Mouse (Mus musculus): Measurements from ENCODE around the gene Mrpl24.

The Mrpl24 gene

DNA sequence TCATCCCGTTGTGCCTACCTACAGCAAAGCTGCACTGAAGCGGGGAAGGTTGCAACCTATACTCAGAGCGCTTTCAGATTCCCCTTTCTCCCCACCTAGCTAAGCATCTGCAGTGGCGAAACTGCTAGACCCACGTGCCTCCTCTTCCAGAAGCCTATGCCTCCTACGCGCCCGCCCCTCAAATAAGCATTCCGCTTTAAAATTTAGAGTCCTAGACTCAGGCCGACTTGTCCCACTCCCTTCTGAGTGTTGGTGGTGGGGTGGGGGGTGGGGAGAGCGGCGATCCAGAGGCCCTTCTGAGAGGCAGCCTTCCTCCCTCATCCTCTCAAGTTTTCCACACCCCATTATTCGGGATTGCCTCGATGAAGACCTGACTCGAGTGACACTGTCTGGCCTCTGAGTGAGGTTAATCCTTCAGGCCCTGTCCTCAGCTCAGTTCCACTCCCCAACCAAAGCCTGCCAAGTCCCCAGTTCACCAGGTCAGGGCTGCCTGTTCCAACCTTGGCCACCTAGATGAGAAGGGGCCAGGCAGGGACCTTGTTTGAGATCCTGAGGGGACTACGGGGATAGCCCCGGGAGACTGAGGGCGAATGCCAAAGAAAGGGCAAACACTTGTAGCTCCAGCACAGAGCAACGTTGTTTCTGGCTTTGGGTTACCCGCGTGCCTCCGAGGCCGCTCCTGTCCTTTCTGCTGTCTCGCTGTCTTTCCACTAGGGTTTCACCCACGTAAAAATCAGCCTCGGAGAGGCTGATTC lies 27.9 kb downstream of the Mrpl24 start:
- DNase-seq (ENCODE audit: low read depth, low spot score) = peak; percentile 39

DNA sequence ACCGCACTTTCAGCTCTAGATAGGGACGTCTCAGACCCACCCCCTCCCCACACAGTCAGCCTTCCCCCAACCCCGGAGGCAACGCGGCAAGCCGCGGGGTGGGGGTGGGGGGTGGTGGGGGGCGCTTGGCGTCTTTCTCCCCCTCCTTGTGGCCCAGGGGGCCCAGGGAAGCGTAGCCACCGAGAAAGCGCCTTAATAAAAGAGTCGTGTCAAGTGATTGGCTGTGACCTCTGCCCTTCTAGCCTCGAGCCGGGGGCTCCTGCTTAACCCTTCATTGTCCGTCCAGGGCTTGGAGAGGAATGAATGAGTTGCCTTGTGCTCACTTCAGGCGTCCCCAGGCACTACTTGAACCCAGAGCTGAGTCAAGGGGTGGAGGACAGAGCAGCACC lies 28.5 kb downstream of the Mrpl24 start:
- no peak for DNase-seq (ENCODE audit: low read depth, low spot score)

DNA sequence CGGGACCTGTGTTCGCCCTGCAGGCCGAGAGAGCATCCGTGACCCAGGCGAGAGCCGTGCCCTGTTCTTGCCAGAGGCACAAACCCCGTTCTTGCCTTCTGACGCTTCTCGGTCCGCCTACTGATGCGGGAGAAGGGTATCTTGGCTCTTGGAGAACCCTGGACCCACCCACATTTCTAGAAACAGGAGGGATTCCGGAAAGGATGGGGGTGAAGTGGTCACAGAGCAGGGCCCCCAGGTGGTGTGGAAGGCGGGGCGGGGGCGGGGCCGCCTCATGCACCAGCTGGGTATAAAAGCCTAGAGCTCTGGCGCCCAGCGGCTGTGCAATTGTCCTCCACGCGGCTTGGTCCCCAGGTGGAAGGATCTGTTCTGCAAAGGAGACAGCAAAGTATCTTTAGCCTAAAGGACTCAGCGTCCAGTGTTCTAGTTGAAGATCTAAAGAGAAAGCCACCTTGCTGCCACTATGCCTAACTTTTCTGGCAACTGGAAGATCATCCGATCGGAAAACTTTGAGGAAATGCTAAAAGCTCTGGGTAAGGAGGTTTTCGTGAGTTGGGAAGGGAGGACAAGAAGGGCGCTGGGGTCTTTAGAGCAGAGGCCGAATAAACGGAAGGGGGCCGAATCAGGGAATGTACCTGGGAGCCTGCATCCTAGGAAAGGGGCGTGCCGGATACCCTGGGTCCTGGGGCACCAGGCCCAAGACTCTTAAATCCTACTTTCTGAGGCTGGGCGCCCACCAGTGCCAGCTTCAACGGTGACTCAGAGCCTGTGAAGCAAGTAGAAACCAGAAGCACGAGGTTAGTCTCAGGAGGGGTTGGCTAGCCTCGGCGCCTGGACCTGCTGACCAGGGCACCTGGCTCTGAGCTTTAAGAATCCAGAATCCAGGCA lies 29.3 kb downstream of the Mrpl24 start, which contains the start of gene Crabp2:
Gene Crabp2 (plus strand): TSS at position 289 of the 888 bp plus-strand sequence.
- DNase-seq (ENCODE audit: low read depth, low spot score) = peak; percentile 35

DNA sequence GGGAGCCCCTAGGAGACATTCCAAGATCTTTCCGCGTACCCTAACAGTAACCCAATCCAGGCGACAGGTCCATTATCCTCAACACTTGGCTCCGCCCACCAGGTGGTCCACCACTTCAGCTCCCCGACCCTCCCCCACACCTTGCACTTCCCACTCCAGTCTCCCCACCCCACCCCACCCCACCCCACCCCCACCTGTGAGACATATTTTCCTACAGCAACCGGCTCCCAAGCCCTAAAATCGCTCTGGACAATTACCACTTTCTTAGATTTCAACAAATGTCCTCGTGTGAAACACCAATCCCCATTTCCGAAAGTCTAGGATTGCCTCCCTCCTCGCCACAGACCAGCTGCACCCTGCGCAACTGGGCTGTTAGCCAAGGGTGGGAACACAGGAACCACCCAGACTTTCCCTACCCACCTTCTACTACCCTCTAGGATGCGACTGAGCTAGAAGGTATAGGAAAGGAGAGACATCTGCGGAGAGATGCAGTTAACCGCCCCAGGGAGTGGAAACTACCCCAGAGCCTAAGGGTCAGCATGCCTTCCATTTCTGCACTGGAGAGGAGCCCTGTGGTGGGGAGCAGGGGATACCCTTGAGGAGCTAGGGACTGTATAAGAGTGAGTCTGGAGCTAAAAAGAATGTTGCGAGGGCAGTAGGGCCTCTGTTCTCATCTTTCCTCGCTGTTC lies 30.1 kb downstream of the Mrpl24 start:
- no peak for DNase-seq (ENCODE audit: low read depth, low spot score)

DNA sequence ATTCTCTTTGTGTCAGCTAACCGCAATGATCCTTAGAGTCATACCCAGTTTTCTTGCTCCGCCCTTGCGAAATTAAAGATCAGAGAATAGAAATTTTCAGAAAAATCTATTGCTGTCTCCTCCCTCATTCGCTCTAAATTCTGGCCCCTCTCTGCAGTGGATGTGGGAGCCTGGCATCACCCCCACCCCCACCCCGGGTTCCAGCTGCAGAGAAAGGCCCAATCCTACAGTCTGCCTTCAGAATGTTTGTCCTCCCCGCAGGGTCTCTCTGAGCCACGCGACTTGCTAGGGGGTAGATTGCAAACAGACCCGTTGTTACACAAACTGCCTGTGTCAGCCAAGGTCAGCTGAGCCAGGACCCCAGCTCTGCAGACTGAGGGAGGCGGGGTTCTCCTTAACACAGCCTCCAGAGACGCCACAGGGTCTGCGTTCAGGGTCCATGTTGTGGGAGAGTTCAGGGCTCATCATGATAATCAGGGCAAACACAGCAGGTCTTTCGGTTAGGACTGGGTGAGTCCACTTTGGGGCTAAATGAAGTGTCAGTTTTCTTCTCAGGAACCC lies 30.7 kb downstream of the Mrpl24 start:
- no peak for DNase-seq (ENCODE audit: low read depth, low spot score)

DNA sequence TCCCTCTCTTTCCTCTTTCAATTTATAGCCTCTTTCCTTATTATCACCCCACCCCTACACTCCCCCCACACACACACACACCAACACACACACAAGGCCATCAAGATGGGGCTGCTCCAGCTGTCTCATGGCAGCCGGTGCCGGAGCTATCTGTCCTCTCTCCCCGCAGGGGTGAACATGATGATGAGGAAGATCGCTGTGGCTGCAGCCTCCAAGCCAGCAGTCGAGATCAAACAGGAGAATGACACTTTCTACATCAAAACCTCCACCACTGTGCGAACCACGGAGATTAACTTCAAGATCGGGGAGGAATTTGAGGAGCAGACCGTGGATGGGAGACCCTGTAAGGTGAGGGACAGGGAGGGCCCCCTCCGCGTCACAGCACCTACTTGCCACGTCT lies 32.6 kb downstream of the Mrpl24 start:
- DNase-seq (ENCODE audit: low read depth, low spot score) = no peak

DNA sequence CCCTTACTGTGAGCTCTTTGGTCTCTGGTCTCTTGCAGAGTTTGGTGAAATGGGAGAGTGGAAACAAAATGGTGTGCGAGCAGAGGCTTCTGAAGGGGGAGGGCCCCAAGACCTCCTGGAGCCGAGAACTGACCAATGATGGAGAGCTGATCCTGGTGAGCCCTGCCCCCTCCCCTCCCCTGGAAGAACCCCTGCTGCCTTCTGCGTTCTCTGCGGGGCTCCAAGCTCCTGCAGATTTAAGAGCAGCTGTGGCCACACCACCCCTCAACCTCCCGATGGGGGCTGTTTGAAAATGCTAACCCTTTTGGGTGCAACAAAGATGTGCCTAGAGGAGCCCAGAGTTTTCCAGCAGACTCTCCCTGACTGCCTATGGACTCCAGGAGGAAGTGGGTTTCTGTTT lies 33.1 kb downstream of the Mrpl24 start:
- no peak for DNase-seq (ENCODE audit: low read depth, low spot score)

DNA sequence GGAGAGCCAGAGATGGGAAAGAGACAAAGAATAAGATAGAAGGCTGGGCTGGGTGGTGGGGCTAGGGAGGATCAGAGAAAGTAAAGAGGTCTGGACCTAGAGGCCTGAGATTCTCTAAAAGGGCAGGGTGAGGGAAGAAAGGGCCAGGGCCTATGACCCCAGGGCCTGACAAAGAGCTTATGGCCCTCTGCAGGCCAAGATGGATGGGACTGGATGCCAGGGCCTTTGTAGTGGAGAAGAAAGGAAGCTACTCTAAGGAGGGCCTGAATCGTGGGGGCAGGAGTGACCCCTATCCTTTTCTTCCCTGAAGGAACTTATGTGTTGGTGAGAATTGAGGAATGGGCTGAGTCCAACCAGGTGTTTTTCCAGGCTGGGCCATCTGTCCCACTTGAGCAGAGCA lies 38.8 kb downstream of the Mrpl24 start:
- no peak for DNase-seq (ENCODE audit: low read depth, low spot score)

DNA sequence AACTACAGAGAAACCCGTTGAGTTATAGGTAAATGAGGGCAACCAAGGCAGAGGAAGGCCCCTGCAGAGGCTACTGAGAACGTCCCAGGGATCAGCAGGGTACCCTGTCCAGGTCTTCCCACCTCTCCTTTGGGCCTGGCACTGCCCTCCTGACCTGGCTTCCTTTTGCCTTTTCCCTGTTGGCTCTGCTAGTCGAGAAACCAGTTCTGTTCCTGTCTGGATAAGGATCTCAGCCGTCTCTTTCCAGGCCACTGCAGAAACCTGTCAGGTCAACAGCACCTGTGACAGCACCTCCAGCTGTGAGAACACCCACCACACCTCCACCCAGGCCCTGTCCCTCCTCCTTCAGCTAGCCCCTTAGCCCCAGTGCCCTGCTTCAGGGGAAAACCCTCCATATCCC lies 39.2 kb downstream of the Mrpl24 start:
- no peak for DNase-seq (ENCODE audit: low read depth, low spot score)

DNA sequence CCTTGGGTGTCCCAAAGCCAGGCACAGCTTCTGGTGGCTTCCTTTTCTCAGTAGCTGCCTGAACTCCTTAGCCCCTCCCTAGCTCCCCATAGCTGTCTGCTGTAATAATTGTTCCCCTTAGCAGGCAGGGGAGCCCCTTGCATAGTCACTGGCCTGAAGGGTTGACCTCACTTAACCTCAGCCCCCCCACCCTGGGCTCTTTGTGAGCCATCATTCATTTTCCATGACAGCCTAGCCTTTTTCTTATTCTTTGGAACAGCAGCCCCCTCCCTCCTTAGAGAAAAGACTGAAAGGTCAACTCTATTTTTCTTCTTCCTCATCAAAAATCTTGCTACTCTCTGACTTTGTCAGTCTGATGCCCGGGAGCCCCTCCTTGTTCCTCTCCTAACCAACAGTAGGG lies 39.7 kb downstream of the Mrpl24 start:
- no peak for DNase-seq (ENCODE audit: low read depth, low spot score)

DNA sequence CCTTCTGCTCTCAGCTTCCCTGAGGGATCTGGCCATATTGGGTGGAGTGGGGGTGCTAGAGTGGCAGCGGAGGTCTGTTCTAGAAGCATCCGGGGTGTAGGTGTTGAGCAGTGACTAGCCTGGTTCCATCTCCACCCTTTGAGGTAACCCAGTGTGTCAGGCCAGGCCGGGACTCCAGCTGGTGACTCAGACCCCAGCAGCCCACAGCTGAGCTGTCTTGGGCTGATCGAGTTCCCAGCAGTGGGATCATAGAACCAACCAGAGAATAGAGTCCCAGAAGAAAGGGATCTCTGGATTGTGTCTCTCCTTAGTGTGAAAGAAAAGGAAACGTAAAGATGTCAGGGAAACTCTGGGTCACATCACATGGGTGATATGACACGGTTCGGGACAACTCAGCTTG lies 40.1 kb downstream of the Mrpl24 start:
- DNase-seq (ENCODE audit: low read depth, low spot score) = no peak

DNA sequence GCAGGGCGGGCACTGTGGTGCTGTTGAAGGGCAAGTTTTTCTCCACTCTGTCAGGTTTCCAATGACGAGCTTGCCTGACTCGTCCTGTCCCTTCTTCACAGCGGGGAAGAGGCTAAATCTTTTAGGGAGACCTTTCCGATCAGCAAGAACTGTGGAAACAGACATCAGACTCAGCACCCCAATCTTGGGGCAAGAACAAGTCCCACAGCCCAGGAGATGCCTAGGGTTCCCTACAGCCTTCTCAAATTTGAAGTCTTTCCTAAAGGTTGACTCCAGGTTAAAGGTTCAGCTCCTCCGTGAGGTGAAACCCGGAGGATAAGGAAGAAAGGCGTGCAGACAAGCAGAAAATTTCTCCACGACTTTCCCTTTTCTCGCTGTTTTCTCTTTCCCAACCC lies 40.9 kb downstream of the Mrpl24 start:
- DNase-seq (ENCODE audit: low read depth, low spot score) = no peak

DNA sequence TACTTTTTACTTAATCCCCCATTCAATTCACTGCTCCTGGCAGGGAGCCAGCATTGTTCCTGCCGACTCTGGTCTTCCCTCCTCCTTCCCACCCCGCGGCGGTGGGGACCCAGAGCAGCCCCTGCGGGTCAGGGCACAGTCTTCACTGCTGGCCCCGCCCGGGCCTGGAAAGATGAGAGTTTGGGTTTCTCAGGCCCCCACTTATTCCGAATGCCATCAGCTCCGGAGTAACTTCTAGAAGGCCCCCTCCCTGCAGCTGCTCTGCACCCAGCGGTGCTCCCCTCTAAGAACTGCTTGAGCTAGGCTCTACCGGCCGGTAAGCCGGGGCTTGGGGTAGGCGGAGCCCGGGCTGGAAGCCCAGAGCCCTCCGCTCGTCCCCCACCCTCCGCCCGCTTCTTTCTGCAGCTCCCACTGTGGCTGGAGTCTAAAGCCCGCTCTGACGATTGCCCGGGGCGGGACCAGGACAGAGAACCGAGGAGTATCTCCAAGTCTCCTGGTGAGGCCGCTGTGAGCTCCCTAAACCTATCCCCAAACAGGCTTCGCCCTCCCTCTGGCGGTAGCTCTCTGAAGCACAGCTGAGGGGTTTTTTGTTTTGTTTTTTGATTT lies 41.4 kb downstream of the Mrpl24 start:
- peak; percentile 81 for DNase-seq (ENCODE audit: low read depth, low spot score)

DNA sequence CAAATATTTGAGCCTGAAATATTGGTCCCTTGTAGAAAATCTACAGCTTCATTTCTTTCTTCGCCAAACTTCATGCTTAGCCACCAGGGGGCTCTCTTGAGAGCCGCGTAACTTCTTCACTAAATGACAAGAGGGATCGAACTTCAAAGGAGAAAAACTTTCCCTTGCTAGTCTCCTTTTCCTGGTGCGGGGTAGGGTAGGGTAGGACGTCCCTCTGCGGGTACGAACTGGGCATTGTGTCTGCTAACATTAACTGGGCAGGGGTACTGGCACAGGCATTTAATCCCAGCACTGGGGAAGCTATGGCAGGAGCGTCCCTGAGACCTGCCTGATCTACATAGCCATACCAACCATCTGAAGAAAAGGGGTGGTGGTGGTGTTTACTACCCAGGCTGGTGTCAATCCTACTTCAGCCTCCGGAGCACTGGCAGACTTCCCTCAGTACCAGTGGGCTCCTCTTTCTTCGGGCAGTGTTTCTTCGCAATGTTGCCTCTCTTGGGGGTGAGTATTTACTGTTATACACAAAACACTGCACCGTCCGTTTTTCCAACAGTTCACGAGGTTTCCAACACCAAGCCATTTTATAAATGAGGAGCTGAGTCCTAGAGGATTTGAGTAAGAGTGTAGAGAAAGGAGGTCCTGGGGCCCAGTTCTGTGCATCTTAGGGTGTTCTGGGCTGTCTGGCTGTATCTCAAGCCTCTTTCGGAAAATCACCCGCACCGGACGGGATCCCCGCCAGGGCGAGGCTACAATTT lies 51.1 kb downstream of the Mrpl24 start:
- peak; percentile 75 for DNase-seq (ENCODE audit: low read depth, low spot score)

DNA sequence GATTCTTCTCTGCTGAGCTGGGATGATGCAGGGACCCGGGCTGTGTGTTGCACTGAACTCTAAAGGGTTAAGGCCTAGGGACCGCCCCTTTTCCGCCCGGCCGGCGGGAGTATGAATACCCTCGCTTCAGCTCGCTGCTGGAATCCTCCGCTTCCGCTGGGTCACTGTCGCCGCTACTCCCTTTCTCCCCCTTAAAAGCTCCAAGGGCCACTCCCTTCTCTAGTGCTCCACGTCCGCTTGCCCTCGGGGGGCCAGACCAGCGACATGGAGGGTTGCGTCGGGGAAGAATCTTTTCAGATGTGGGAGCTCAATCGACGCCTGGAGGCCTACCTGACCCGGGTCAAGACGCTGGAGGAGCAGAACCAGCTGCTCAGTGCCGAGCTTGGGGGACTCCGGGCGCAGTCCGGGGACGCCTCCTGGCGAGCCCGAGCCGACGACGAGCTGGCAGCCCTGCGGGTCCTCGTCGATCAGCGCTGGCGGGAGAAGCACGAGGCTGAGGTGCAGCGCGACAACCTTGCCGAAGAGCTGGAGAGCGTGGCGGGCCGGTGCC lies 51.7 kb downstream of the Mrpl24 start, which contains the start of gene Nes:
Gene Nes (plus strand): TSS at position 140 of the 550 bp plus-strand sequence.
- no peak for DNase-seq (ENCODE audit: low read depth, low spot score)

DNA sequence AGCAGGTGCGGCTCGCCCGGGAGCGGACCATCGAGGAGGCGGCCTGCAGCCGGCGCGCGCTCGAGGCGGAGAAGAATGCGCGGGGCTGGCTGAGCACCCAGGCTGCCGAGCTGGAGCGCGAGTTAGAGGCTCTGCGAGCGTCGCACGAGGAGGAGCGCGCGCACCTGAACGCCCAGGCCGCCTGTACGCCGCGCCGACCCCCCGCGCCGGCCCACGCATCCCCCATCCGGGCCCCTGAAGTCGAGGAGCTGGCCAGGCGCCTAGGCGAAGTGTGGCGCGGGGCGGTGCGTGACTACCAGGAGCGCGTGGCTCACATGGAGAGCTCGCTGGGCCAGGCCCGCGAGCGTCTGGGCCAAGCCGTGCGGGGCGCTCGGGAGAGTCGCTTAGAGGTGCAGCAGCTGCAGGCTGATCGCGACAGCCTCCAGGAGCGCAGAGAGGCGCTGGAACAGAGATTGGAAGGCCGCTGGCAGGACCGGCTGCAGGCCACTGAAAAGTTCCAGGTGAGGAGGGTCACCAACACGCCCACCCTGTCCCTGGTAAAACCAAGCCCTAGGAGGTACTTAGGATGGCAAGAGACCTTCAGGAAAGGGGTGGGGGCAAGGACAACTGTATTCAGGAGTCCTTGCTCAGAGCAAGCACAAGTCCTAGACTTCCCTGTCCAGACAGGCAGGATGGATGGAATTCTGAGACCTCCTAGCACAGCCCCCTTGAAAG lies 52.3 kb downstream of the Mrpl24 start:
- DNase-seq (ENCODE audit: low read depth, low spot score) = no peak

DNA sequence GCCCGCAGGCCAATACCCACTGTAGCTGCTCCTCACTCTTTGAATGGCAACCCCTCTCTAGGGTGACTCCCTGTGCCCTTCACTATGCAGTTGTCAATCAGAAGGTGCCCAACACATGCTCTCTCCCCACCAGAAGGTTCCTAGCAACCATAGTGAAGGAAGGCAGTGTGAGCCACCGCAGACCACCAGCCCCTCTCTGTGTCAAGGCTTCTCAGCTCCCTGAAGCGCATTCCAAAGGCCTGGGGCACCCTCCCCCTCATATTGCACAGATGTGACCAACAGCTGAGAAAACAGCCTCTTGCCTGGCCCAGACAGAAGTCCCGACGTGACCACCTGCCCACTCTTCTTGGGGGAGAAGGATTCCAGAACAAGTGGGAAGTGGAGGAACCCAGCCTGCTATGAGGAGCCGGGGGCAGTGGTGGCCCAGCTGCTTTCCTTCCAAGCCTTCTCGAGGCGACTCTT lies 52.9 kb downstream of the Mrpl24 start:
- no peak for DNase-seq (ENCODE audit: low read depth, low spot score)

DNA sequence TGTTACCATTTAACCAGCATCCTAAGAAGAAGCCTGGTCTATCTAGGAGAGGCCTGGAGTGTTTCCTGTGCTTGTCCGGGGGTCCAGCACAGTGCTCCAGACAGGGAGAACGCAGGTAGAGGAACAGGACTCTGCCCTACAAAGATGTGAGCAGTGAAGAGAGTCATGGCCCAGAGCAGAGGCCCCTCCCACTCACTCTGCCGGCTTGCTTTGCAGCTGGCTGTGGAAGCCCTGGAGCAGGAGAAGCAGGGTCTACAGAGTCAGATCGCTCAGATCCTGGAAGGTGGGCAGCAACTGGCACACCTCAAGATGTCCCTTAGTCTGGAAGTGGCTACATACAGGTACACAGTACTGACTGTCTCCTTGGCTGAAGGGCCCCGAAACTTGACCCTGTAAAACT lies 53.5 kb downstream of the Mrpl24 start:
- DNase-seq (ENCODE audit: low read depth, low spot score) = no peak
